Mouse (Mus musculus): ENCODE data around the gene Sobp.

Sobp gene

DNA sequence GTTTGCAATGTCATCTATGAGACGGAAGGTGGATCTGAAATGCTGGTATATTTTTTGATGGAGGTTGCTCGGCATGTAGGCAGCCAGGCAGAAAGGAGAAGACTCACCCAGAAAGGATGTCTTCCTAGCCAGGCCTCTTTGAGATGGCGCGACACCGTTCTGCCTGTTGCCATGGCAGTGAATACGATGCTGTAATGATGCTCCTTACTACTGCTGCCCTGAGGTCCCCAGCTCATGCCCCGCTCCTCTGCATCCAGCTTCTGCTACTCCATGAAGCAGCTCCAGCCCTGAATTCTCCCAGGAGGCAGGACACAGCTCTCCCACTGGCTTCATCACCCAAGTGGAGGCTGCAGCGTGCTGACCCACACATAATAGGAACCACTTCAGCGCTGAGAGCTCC is 183.3 kb downstream of the Sobp start:
- H3K27me3 ChIP-seq (ENCODE audit: control insufficient read depth, insufficient read depth, low read length, poor library complexity, severe bottlenecking): no peaks in the 10 kb centered on the region
- no peaks in the 10 kb centered on the region for H3K36me3 ChIP-seq (ENCODE audit: control insufficient read depth, insufficient read depth, low read length, poor library complexity, severe bottlenecking)
- DNase-seq (ENCODE audit: low read depth, low spot score): no peak

DNA sequence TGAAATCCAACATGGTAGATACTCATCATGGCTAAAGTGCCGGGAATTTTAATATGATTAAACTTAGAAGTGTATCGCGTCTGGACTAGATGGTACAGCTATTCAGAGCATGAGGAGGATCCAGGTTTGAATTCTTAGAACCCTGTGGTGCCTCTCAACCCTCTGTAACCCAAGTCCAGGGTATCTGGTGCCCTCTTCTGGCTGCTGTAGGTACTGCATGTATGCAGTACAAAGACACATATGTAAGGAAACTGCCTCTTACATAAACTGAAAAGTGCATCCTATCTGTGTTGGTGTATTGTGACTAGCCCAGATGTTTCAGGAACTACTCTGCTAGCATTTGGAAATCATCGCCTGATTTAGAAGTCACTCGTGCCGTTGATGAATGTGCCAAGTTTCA is 184.4 kb downstream of the Sobp start:
- peak; percentile 88 for DNase-seq (ENCODE audit: low read depth, low spot score)
- Histone ChIP-seq H3K27me3 (ENCODE audit: control insufficient read depth, insufficient read depth, low read length, poor library complexity, severe bottlenecking) (no peaks in the 10 kb centered on the region), H3K36me3 (ENCODE audit: control insufficient read depth, insufficient read depth, low read length, poor library complexity, severe bottlenecking) (no peaks in the 10 kb centered on the region)

DNA sequence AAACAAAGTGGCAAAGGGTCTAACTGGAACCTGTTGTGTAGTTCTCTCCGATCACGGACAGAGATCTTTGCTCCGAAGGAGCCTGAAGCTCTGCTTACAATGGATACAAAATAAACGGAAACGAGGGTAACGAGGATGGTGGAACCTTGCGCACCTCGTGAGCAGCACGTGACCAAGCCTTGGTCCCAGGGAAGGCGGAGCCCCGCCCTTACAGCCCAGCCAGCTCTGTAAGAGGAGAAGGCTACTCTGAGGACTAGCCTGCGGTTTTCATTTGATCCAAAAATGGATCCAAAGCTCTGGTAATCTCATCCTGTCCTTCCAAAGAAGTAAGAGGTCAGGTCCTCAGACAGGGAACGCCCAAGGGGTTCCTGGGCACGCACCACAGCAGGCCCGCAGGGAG is 185.7 kb downstream of the Sobp start:
- DNase-seq (ENCODE audit: low read depth, low spot score): no peak
- H3K36me3 ChIP-seq (ENCODE audit: control insufficient read depth, insufficient read depth, low read length, poor library complexity, severe bottlenecking): no peaks in the 10 kb centered on the region
- no peaks in the 10 kb centered on the region for H3K27me3 ChIP-seq (ENCODE audit: control insufficient read depth, insufficient read depth, low read length, poor library complexity, severe bottlenecking)

DNA sequence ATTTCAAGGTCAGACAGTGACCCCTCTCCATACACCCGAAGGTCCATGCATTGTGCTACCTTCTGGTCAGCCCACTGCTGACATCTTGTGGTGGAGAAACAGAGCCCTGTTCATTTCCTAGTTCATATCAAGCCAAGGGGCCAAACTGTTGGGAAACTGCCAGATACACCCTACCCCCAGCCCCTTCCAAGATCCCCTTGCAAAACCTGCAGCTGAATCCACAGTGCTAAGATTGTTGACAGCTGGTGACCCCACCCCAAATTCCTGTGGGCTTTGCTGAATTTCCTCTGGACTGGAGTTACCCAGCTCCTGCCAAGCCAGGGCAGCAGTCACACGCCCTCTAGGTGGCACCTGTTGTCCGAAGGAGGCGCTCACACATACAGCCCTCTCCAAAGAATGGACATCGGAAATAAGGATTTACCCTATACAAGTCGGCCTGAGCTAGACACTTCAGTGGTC is 186.7 kb downstream of the Sobp start:
- Histone ChIP-seq H3K36me3 (ENCODE audit: control insufficient read depth, insufficient read depth, low read length, poor library complexity, severe bottlenecking) (no peaks in the 10 kb centered on the region), H3K27me3 (ENCODE audit: control insufficient read depth, insufficient read depth, low read length, poor library complexity, severe bottlenecking) (no peaks in the 10 kb centered on the region)
- peak; percentile 69 for DNase-seq (ENCODE audit: low read depth, low spot score)

DNA sequence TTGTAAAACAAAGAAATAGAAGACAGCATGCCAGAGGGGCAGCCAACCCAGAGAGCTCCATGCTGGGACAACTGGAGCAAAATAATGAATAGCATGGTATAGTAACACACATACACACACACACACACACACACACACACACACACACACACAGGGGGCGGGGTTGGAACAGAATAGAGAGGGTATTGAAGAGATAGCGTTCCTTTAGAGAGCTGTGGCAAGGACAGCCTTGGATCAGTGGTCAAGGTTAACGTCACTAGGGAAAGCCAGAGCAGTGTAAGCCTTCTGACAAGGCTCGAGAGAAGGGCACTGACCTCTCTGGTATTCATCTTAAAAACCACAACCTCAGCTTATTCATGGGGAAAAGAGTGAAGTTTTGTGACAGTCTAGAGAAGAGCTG is 189.4 kb downstream of the Sobp start:
- DNase-seq (ENCODE audit: low read depth, low spot score): no peak
- H3K36me3 ChIP-seq (ENCODE audit: control insufficient read depth, insufficient read depth, low read length, poor library complexity, severe bottlenecking): no peaks in the 10 kb centered on the region
- H3K27me3 ChIP-seq (ENCODE audit: control insufficient read depth, insufficient read depth, low read length, poor library complexity, severe bottlenecking): no peaks in the 10 kb centered on the region

DNA sequence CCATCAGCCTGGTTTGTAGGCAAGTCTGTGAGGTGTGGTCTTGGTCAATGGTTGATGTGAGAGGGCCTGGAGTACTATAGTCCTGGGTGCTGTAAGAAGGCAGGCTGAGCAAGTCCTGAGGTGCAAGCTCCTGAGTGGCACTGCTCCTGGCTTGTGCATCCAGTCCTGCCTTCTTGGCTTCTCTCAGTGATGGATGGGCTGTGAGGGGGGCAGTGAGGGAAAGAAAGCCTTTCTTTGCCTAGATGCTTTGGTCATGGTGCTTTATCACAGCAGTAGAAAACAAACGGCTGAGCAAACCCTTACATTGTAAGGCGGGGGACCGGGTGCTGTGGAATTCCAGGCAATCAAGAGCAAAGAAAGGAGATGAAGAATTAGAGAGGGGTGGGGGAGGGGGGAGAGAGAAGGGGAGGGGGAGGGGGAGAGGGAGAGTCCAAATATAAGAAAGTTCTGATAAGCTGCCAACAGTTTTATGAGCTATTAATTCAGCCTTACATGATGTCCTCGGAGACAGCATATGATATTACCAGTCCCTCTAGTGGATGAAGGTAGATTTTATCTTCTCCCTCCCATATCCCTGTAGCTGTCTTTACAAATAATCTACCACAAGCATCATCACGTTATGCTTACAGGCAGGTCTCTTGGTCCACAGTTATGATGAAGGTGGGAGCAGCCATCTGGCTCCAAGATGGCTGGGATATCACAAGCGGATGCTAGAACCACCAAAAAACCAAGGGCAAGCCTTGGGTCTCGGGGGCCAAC is 193.2 kb downstream of the Sobp start:
- DNase-seq (ENCODE audit: low read depth, low spot score): no peak
- Histone ChIP-seq H3K36me3 (ENCODE audit: control insufficient read depth, insufficient read depth, low read length, poor library complexity, severe bottlenecking) (no peaks in the 10 kb centered on the region), H3K27me3 (ENCODE audit: control insufficient read depth, insufficient read depth, low read length, poor library complexity, severe bottlenecking) (no peaks in the 10 kb centered on the region)

DNA sequence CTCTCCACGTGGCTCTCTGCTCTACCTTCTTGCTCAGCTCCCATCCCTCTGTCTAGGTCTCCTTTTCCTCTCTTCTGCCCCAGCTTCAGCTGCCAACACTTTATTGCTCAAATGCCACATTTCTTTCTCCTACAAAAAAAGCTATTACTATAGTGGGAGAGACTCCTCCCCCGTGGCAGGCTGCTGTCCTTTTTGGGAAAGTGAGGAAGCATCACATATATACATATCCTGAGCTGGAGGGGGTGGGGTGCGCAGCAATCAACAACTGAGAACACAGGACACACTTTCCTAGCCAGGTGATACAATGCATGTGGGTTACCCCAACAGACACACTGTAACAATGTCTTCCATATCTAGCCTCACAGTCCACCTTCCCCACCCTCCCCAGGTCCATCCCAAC is 196.0 kb downstream of the Sobp start:
- H3K27me3 ChIP-seq (ENCODE audit: control insufficient read depth, insufficient read depth, low read length, poor library complexity, severe bottlenecking): no peaks in the 10 kb centered on the region
- DNase-seq (ENCODE audit: low read depth, low spot score): no peak
- H3K36me3 ChIP-seq (ENCODE audit: control insufficient read depth, insufficient read depth, low read length, poor library complexity, severe bottlenecking): no peaks in the 10 kb centered on the region

DNA sequence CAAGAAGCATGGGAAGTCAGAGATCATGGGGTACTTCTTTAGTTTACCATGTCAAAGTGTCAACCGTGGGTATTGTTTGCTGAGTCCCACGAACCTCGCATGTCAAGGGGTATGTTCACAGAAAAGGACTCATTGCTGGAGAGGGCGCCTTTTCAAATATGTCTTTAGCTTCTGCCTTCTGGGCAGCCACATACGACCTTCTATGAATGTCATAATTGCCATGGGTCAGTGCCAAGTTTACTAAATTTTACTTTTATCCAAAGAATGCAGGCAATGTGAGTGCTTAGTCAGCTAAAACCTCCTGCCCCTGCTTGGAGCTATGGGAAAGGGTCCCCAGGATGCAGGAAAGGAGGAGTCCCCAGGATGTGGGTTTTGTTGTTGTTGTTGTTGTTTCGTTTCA is 197.8 kb downstream of the Sobp start:
- Histone ChIP-seq H3K36me3 (ENCODE audit: control insufficient read depth, insufficient read depth, low read length, poor library complexity, severe bottlenecking) (no peaks in the 10 kb centered on the region), H3K27me3 (ENCODE audit: control insufficient read depth, insufficient read depth, low read length, poor library complexity, severe bottlenecking) (no peaks in the 10 kb centered on the region)
- DNase-seq (ENCODE audit: low read depth, low spot score): no peak

DNA sequence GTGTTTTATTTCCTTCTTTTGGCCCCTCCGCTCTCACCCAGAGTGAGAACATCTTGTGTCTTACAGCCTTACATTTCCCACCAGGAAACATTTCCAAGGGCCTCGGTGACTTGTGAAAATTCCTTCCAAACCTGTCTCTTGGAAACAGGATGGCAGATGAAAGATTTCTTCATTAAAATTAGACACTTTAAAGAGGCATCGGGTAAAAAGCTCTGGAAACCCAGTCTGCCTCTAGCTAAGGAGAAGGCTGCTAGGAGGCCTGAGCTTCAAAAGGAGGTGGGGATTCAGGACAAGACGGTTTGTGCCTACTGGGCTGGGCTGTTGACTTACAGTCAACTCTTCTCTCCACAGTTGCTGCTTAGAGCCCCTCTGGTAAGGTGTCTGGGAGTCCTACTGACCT is 200.8 kb downstream of the Sobp start:
- no peaks in the 10 kb centered on the region for H3K27me3 ChIP-seq (ENCODE audit: control insufficient read depth, insufficient read depth, low read length, poor library complexity, severe bottlenecking)
- no peak for DNase-seq (ENCODE audit: low read depth, low spot score)
- H3K36me3 ChIP-seq (ENCODE audit: control insufficient read depth, insufficient read depth, low read length, poor library complexity, severe bottlenecking): no peaks in the 10 kb centered on the region

DNA sequence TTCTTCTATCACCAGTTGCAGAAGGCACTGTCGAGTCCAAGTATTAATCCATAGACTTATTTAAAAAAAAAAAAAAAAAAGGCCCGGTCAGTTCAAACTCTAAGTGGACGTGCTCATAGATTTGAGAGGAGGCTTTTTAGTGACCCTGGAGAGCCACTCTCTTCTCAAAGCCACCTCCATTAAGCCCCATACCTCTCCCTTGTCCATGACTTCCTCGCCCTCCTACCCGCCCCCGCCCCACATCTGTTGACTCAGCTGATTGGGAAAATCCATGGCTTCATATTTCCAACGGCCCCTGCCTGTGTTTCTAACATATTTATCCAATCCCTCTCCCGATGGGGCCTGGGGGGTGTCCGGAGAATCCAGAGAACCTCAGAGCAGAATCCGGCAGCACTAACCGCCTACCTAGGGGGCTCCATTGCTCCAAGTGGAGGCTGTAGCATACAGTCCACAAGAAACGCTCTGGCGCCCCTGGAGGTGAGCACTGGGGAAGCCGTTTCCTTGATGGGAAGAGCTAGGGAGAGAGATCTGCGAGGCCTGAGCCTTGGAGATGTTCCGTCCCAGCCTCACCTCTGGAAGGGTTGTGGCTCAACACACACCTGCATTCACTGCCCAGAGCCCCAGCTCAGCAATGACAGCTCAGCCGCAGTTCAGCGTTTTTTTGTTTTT is 201.7 kb downstream of the Sobp start:
- H3K36me3 ChIP-seq (ENCODE audit: control insufficient read depth, insufficient read depth, low read length, poor library complexity, severe bottlenecking): no peaks in the 10 kb centered on the region
- DNase-seq (ENCODE audit: low read depth, low spot score): peak; percentile 48

DNA sequence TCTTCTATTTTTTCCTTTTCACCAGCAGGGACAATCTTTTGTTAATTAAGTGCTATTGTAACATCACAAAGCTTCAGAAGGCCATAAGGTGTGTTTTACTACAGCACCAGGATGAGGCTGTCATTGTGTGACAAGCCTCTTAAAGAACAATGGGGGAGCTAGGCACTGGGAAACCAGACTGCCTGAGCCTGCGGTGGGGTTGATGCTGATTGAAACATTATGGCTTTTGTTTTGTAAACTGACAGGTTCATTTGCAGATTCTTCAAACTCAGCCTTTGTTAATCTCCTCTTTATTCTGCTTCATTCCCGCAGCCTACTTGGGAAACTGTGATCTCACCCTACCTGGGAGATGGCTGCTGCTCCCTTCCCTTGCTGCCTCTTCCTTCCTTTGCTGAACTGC is 206.0 kb downstream of the Sobp start:
- no peaks in the 10 kb centered on the region for H3K27me3 ChIP-seq (ENCODE audit: control insufficient read depth, insufficient read depth, low read length, poor library complexity, severe bottlenecking)
- DNase-seq (ENCODE audit: low read depth, low spot score): no peak
- no peaks in the 10 kb centered on the region for H3K36me3 ChIP-seq (ENCODE audit: control insufficient read depth, insufficient read depth, low read length, poor library complexity, severe bottlenecking)

More for the DNA sequence above, 201.7 kb downstream of the Sobp start:
- H3K27me3 ChIP-seq (ENCODE audit: control insufficient read depth, insufficient read depth, low read length, poor library complexity, severe bottlenecking): no peaks in the 10 kb centered on the region

DNA sequence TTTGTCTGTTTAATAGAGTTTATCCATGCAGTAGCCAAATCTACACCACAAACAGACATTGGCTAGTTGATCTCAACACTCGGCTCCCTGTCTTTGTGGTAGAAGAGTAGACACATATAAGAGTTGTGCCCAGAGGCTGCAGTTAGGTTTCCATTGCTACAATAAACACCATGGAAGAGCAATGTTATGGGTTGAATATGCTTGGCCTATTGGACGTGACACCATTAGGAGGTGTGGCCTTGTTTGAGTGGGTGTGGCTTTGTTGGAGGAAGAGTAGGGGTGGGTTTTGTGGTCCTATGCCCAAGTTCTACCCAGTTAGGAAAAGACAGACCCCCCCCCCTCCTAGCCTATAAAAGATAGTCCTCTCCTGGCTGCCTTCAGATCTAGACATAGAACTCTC is 211.3 kb downstream of the Sobp start:
- no peaks in the 10 kb centered on the region for H3K27me3 ChIP-seq (ENCODE audit: control insufficient read depth, insufficient read depth, low read length, poor library complexity, severe bottlenecking)
- H3K36me3 ChIP-seq (ENCODE audit: control insufficient read depth, insufficient read depth, low read length, poor library complexity, severe bottlenecking): no peaks in the 10 kb centered on the region
- no peak for DNase-seq (ENCODE audit: low read depth, low spot score)

DNA sequence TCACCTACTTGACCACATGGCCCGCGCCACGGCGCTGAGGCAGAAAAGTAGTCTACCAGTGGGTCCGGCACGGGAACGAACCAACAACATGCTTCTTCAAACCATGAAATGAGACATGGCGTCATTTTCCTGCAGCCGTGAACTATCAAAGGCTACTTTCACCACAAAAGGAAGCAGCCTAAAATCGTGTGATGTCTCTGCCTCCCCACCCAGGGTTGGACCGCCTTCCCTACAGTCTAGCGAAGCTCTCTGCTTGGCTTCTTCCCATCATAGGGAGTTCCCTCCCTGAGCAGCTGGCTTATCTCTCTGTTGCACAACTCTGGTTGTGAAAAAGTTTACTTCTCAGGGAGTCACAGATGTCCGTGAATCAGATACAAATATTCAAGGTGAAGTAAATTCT is 211.7 kb downstream of the Sobp start:
- peak; percentile 27 for DNase-seq (ENCODE audit: low read depth, low spot score)
- H3K27me3 ChIP-seq (ENCODE audit: control insufficient read depth, insufficient read depth, low read length, poor library complexity, severe bottlenecking): no peaks in the 10 kb centered on the region
- H3K36me3 ChIP-seq (ENCODE audit: control insufficient read depth, insufficient read depth, low read length, poor library complexity, severe bottlenecking): no peaks in the 10 kb centered on the region

DNA sequence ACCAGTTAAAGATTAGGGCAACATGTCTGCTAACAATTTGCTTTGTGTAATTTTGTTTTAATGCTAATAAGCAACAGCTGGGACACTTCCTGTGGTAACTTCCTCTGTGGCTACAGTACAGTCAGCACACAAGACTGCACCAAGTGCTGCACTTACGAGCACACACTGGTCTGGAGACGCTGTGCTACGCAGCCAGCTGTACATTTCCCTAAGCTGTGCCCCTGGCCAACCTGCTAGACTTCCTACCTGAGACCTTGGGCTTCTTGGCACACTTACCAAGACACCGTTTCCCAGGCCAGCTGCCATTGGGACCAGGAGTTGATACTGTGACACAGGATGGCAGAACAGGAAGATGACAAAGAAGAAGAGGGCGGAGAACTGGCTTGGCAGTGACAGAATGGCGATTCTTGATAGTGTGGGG is 212.1 kb downstream of the Sobp start:
- DNase-seq (ENCODE audit: low read depth, low spot score): peak; percentile 57
- no peaks in the 10 kb centered on the region for H3K36me3 ChIP-seq (ENCODE audit: control insufficient read depth, insufficient read depth, low read length, poor library complexity, severe bottlenecking)
- H3K27me3 ChIP-seq (ENCODE audit: control insufficient read depth, insufficient read depth, low read length, poor library complexity, severe bottlenecking): no peaks in the 10 kb centered on the region

DNA sequence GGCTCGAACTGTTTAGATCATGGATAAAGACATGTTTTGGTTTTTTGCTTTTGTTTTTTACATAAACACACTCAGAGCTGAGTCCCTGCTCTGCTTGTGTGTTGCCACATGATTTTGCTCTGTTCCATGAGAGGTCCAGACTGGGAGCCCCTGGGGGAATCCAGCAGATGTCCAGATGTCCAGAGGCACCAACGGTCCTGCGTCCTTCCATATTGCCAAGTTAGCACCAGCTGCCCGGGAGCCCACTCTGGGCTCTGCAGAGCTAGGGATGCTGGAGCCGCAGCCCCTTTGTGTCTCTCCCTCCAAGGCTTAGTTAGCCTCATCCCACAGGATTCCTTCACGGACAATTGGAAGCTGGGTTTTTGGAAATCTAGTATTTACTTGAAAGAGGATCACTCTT is 212.6 kb downstream of the Sobp start:
- DNase-seq (ENCODE audit: low read depth, low spot score): no peak
- Histone ChIP-seq H3K27me3 (ENCODE audit: control insufficient read depth, insufficient read depth, low read length, poor library complexity, severe bottlenecking) (no peaks in the 10 kb centered on the region), H3K36me3 (ENCODE audit: control insufficient read depth, insufficient read depth, low read length, poor library complexity, severe bottlenecking) (no peaks in the 10 kb centered on the region)
